Mouse (Mus musculus) spleen, embryonic (tissue): Measurements from ENCODE around the gene Myo19.
"Not testable (repeated sequence)": the region's sequence is repeated elsewhere in the genome, so short reads cannot be mapped to it uniquely, and the experiment has no call there.

ENCODE experiments used
- CTCF ChIA-PET: fragments of 350-600 bp; sonication (Branson Sonifier 250); formaldehyde crosslinking; loops from one replicate; lab custom pipeline; 2022; lab: Charles Lee

Myo19 gene

DNA sequence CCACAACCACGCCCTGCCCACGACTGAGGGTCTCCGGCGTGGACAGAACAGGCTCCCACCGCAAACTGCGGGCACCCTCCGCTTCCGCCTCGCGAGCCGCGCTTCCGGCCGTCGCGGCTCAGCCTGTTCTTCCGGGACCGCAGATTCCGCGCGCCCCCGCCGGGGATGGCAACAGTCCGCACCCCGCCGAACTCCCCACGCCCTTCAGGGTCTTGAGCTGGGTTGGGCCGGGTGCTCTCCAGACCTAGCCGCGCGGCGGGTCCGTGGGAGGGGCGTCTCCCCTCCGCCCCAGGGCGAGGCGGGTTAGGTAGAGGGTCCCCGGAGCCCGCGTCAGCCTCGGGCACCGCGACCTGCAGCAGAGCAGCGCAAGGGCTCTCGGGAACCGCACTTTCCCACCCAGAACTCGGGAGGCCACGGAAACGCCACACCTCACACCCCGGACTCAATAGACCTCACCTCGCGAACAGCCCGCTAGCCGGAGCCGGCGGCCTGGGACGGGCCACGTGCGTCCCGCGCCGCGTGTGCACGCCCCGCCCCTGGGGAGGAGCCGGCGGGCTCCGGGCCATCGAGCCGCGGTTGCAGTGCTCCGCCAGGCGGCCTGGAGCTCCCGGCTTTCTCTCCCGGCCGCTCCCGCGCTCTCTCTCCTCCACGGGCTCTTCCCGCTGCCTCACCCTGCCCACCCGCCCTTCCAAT, at the start of gene Myo19, which contains the start of gene Pigw:
TSS of gene Myo19 (plus strand) at position 377 of the 693 bp plus-strand sequence.
TSS of gene Pigw (minus strand) at position 514 of the 693 bp plus-strand sequence.
- CTCF ChIA-PET: interaction anchor here (1.0 kb wide), 1 partner anchor 49 kb away, joined by 4 read pairs; no protein-coding TSS in a partner anchor

DNA sequence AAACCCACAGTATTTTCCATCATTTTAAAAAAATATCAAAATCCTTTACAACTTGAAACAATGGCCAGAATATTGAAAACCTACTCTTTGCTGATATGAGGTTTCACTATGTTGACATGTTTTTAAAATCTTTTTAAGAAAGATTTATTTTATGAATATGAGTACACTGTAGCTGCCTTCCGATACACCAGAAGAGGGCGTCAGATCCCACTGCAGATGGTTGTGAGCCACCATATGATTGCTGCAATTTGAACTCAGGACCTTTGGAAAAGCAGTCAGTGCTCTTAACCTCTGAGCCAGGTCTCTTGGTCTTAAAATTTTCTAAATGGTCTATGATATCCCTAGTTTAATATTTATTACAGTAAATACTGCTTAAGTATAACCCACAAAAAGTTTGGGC, 40.6 kb upstream of the Myo19 start:
- CTCF ChIA-PET: no interaction called here

DNA sequence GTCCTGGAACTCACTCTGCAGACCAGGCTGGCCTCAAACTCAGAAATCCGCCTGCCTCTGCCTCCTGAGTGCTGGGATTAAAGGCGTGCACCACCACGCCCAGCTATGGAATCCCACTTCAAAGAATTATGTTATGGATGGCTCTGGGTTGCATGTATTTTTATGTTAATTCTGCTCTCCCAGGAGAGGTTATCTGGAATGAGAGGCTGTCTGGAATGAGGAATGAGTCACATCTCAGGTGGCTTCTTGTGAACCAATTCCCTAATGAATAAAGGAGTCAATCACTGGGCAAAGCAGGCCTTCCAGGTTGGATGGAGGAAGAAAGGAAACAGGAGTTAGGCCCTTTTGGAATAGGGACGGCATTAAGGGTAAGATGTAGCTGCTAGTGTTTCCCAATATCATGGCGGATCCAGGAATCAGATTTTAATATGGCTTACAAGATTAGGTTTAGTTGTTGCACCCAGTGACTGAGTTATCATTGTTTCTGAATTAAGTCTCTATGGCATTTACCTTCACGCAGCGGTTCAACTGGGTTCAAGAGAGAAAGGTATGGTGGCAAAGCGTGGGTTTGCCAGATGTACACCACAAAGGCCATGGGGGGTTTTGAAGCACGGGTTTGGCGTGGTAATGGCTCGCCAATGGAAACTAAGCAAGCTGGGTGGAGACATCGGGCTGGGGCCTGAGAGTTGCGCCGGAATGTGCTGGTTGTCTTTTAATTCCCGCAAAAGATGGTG, 33.0 kb upstream of the Myo19 start:
- CTCF ChIA-PET: no interaction called here

DNA sequence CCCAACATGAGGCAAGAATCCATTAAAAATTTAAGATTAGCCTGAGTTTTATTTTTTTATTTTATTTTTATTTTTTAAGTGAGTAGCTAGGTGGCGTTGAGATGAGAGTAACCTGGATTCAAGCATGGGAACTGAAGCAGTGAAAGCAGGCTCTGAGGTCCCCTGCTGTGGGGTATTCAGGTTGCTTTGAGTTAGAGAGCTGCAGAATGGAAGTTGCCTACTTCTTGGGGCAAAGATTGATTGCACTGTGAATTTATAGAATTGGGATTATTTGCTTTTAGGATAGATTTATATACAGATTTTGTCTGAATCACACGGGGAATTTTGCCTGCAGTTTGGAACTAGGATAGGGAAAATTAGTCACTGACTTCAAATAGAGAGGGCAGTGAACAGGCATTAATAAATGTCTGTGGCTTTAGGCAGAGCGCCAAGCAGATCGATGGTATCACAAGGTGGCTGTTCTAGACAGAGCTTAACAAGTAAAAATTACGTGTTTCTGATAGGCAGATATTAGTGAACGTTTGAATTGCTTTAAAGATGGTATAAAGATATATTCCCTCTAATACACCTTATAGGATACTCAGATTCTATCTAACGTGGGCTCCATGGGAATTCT, 32.4 kb upstream of the Myo19 start:
- CTCF ChIA-PET: no interaction called here

DNA sequence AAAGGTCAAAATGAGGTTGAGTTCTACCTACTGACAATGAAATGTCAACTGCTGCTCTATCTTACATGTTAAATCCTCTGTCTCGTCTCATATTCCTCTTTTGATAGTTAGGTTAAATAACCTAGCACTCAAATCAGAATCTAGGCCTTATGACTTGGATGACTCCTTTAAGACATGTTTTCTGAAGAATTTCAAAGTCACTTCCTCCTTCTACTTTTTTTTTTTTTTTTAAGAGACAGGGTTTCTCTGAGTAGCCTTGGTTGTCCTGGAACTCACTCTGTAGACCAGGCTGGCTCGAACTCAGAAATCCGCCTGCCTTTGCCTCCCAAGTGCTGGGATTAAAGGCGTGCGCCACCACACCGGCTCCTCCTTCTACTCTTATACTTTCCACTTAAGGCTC, 24.7 kb upstream of the Myo19 start:
- CTCF ChIA-PET: no interaction called here

DNA sequence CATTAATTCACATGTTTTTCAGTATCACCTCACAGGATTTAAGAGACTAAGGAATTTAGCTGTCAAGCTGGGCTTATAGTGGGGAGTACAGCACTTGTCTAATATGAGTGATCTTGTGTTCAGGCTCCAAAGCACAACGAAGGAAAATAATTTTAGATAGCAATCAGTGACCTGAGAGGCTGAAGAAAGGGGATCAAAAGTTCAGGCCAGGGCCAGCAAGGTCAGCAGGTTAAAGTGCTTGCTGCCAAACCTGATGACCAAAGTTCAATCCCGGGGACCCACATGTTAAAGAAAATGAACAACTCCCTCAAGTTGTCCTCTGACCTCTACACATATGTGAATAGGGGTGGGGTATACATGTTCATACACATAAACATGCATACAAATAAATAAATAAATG, 14.7 kb upstream of the Myo19 start:
- CTCF ChIA-PET: no interaction called here

DNA sequence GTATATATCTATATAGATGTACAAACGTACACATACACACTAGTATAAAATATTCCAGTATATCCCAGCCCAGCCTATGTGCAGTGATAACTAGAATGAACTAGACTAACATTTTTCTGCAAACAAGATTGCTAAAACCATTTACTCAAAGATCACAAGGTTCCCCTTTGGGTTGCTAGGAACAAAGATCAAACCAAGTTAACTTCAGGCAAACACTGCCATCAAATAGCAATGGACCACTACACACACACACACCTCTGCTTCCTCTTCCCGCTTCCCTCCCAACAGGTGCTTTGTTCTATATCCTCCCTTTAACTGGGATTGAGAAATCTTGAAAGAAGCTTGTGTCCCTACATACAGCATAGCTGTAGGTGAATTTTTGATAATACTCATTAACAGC, 12.4 kb upstream of the Myo19 start:
- CTCF ChIA-PET: no interaction called here

DNA sequence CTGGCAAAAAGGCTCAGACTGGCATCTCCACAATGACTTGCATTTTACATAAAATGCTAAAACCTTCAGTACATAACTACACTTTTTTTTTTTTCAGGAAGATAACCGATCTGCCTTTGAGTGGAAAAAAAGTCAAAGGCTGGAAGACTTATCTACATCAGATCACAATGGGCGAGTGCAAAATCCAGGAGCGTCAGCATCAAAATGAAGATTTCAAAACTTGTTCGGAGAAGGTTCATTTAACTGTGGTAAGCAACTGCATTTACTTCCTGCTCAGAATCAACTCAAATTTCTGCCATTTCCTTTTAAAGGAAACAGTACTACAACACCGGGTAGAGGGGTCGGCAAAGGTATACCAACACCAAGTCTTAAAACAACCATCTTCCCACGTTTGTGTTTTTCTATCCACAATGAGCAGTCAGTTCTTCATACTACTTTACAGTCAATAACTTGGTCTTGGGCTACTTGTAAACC, 11.1 kb upstream of the Myo19 start:
- CTCF ChIA-PET: no interaction called here

DNA sequence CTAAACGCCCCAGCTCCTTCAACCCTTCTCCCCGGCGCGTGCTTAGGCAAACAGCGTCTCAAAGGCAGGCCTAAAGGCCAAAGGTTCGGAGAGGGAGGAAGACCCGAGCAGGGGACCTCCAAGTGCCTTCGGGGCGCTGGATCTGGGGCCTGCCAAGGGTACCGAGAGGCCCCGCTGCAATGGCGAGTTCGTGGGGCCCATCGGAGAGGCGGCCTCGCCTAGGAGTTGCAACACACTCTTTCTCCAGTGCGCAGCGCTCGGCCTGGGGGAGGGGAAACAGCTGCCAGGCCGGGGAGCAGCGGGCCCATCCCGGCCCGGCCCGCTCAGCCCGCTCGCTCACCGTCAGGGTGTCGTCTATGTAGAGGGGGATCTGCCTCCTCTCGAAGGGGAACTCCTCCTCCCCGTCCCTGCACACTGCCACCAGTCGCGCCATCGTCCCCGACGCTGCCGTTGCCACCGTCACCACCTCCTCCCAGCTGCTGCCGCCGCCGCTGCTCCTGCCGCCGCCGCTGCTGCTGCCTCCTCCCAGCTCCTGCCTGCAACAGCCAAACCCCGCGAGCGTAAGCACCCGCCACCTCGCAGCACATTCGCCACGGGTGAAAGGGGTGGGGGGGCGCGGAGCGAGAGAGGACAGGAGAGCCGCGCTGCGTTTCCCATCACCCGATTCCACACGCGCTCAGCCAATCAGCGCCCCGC, 10.3 kb upstream of the Myo19 start:
- CTCF ChIA-PET: no interaction called here

DNA sequence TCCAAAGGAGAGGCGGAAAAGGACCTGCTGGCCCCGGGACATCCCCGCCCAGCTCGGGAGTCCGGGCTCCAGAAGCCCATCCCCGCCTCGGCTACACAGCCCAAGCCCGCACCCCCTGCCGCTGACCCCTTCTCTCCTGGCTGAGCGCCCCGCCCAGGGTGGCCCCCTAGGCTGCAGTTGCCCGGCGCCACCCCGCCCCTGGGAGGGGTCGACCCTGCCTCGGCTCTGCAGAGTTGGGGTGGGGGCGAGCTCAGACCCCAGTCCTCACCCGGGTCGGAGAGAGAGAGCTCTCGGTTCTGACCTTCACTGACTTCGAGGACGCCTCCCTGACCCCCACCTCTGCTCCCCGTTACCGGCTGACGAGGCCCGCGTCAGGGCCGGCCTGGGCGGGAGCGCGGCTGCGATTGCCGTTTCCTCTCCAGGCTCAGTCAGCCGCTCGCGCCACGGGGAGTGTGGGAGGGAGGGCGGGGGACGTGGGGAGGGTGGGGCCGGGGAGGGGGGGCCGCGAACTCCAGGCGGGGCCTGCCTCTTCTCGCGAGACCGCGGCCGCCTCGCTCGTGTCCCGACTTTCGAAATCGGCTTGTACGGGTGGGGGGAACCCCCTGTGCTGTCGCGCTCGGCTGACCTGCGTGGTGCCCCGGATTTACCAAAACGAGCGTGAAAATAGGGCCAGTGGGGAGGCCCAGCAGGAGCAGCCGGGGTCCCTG, 9.5 kb upstream of the Myo19 start, which contains the start of gene Ggnbp2:
TSS of gene Ggnbp2 (minus strand) at position 481 of the 707 bp plus-strand sequence.
- CTCF ChIA-PET: interaction anchor here (0.5 to 1.2 kb wide), 2 partner anchors 20 to 69 kb away, joined by 3 to 4 read pairs; no protein-coding TSS in a partner anchor

DNA sequence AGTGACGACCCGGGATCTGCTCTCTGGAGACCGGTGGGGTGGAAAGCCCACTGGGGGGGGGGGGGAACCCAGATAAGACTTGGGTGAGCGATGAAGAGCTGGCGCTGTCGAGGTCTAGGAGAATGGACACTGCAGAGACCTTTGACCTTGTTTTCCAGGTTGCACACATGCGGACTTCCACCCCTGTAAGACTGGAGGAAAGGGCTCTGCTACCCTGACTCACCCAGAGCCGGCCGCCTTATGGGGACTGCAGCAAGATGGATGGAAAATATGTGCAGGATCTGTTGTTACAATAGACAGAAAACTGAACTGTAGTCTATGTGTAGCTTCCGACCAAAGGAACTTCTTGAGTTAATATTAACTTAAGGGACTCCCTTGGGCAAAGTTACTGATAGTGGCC, 8.9 kb upstream of the Myo19 start:
- CTCF ChIA-PET: interaction anchor here (0.5 to 1.2 kb wide), 7 partner anchors 14 to 1419 kb away, joined by 3 to 8 read pairs (median 3); no protein-coding TSS in a partner anchor

DNA sequence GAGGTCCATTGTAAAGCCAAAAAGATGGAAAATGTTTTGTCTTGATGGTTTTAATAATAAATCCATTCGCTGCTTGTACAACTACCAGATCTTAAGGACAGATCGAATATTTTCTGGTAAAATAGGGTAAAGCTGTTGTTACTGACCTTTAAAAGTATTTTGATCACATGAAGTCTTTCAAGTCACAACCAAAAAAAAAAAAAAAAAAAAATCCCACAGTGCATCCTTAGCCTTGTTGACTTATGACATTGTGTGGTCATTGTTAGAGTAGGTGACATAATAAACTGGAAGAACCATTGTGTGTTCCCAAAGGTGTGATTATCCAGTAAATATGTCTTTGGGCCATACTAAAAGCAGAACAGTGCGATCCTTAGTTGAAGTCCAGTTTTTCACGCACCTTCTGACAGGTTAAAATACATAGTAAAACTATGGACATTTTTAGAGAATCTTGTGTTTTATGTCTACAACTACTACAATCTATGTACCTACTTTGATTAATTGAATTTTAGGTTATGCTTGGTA, 8.3 kb upstream of the Myo19 start:
- CTCF ChIA-PET: interaction anchor here (0.6 to 1.2 kb wide), 8 partner anchors 14 to 1419 kb away, joined by 3 to 8 read pairs (median 3); no protein-coding TSS in a partner anchor

DNA sequence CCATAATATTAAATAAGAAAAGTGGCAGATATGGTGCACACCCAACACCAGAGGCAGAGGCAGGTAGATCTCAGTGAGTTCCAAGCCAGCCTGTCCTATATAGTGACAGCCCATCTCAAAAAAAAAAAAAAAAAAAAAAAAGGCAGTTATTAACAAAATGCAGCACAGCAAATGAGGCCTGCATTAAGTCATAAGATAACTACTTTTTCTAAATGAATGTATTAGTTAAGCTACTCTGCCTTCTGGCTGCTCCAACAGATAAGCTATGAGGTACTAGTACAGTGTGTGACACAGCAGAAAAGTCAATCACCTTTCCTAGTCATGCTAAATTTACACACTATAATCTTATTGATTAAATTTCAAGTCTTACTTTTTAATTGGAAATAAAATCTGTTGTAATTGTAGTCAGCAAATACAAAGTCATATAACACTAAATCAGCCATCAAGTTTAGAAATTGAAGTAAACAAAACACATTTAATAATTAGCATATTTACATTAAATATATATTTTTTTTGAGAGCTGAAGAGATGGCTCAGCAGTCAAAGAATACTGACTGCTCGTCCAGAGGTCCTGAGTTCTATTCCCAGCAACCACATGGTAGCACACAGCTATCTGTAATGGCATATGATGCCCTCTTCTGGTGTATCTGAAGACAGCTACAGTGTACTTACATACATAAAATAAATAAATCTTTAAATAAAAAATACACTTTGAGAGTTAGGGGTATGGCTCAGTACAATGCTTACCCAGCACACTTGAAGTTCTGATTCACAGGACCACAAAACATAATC, 6.7 kb upstream of the Myo19 start:
- CTCF ChIA-PET: interaction anchor here (1.1 kb wide), 1 partner anchor 16 kb away, joined by 4 read pairs; no protein-coding TSS in a partner anchor

DNA sequence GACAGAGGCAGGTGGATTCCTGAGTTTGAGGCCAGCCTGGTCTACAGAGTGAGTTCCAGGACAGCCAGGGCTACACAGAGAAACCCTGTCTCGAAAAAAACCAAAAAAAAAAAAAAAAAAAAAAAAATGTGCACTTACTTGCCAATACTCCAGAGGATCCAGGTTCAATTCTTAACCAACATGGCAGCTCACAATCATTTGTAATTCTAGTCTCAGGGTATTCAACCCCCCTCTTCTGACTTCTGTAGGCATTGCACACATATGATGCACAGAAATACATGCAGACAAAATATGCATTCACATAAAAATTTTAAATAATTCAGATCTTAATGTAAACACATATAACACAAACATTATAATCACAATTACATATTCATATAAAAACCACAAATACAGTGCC, 3.9 kb upstream of the Myo19 start:
- CTCF ChIA-PET: not testable (repeated sequence)

DNA sequence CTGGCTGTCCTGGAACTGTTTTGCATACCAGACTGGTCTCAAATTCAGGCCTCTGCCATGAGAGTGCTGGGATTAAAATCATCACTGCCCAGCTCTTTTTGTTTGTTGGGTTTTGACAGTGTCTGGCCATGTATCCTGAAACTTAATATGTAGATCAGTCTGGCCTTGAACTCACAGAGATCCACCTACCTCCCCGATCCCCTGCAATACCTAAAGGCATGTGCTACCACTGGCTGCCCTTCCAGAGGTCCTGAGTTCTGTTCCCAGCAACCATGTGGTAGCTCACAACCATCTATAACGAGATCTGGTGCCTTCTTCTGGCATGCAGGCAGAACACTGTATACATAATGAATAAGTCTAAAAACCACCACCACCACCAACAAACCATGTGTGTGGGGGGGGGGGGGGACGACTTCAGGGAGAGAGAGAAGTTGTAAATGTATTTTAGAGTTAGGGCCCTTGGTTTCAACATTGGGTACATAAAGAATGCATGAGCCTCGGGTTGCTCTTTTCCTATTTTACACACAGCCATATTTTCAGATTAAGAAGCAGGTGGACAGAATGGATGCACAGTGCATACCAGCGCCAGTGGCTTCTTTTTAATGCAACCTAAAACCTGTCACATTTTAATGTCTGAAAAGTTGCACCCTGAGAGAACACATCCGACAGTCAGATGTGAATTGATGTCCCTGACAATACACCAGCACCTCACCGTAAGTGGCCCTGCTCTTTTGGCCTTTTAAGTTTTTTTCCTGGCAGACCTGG, 759 bp upstream of the Myo19 start:
- CTCF ChIA-PET: no interaction called here

DNA sequence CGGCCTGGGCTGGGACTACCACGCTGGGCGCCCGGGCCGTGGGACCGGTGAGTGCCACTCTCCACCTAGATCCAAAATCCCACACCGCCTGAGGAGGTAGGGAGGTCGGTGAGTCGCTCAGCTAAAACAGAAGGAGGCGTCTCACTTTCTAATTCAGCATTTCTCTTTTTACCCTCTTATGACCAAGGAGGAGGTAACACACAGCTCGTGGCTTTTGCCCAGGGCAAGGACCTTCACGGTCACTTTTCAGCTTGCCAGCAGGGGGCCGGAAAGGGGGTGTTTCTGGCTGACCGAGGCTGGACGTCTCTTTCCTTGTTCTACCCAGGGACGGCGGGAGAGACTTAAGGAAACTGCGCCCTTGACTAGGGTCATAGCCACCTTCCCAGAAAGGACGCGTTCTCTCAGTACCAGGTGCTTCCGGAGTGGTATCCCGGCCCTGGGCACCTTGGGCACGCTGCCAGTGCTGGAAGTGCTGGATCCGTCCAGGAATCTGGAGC, 565 bp downstream of the Myo19 start:
- CTCF ChIA-PET: interaction anchor here (1.0 kb wide), 1 partner anchor 49 kb away, joined by 4 read pairs; no protein-coding TSS in a partner anchor

DNA sequence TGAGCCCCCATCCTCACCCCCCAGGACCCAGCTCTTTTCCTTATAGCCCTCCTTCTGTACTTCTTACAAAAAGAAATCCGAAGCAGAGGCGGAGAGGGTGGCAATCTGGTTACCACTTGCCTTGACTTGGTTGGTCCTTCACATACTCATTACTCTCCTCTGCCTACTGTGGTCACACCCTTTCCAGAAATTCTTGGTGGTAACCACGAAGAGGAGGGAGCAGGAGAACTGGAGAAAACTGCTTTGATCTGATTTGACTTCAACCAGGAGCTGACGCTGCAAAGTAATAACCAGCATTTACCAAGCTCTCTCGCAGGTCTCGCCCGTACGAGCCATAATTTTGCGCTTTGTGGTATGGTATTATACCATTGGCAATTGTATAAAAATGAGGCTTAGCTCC, 1.0 kb downstream of the Myo19 start:
- CTCF ChIA-PET: interaction anchor here (1.0 kb wide), 1 partner anchor 50 kb away, joined by 4 read pairs; no protein-coding TSS in a partner anchor

DNA sequence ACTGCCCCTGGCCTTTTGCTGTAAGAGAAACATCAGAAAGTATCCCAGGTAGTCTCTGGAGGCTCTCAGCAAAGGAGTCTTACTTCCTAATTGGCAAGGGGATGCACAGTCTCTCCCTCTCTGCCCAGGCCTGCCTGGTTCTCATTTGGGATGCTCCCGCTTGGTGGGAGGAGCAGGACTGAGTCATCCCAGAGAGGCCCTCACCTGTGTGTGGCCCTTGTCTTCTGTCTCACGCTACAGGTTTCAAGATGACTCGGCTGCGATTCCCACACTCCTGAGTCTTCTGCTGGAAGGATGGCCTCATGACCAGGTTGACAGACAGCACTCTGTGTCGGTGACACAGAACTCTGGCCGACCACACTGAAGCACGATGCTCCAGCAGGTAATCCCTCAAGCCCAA, 2.4 kb downstream of the Myo19 start:
- CTCF ChIA-PET: no interaction called here
